Mouse (Mus musculus): ENCODE results near the gene Psmb10.
A peak's percentile ranks its signal among the peaks of the same experiment; 100 is the strongest.
"Not testable (repeated sequence)": the region's sequence is repeated elsewhere in the genome, so short reads cannot be mapped to it uniquely, and the experiment has no call there.

Gene Psmb10

GRCm38 (mm10) chr8:105938306-105938669 lies at the start of gene Psmb10:
Psmb10 (minus strand) TSS chr8:105938444.
- DNase-seq (ENCODE audit: low spot score in 2 of 2), result no peak

- DNase-seq (ENCODE audit: low spot score in 2 of 2), result not testable (repeated sequence)
Measured at GRCm38 (mm10) chr8:105983406-105983805, 45.2 kb upstream of the Psmb10 start.

- DNase-seq (ENCODE audit: low spot score in 2 of 2), result no peak
Measured at GRCm38 (mm10) chr8:105981146-105981545, 42.9 kb upstream of the Psmb10 start.

GRCm38 (mm10) chr8:105979325-105979724 lies 41.1 kb upstream of the Psmb10 start, which contains the start of gene Dpep3:
Dpep3 (minus strand) TSS chr8:105979429.
- DNase-seq (ENCODE audit: low spot score in 2 of 2), result no peak

- no peak for DNase-seq (ENCODE audit: low spot score in 2 of 2)
Measured at GRCm38 (mm10) chr8:105975363-105975762, 37.1 kb upstream of the Psmb10 start.

DNA sequence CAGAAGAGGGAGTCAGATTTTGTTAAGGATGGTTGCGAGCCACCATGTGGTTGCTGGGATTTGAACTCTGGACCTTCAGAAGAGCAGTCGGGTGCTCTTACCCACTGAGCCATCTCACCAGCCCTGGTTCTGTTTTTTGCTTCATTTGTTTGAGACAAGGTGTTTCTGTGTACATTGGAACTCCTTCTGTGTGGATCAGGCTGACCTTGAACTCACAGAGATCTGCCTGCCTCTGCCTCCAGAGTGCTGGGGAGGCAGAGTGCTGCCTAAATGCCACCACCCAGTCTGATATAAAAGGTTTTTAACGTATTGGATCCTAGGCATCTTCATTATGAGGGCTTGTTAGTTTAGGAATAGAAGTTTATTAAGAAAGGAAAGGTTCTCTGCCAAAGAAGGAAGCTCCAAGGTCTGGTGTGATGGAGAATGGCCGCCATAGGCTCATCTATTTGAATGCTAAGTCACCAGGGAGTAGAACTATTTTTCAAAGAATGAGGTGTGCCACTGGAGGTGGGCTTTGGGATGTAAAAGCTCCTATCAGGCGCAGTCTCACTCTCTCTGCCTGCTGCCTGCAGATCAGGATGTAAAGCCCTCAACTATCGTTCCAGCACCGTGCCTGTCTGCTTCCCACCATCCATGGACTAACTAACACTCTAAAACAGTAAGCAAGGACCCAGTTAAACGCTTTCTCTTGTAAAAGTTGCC lies 32.9 kb upstream of the Psmb10 start:
- no peak for DNase-seq (ENCODE audit: low spot score in 2 of 2)

GRCm38 (mm10) chr8:105969367-105969766 lies 31.1 kb upstream of the Psmb10 start:
- DNase-seq (ENCODE audit: low spot score in 2 of 2), result no peak

DNA sequence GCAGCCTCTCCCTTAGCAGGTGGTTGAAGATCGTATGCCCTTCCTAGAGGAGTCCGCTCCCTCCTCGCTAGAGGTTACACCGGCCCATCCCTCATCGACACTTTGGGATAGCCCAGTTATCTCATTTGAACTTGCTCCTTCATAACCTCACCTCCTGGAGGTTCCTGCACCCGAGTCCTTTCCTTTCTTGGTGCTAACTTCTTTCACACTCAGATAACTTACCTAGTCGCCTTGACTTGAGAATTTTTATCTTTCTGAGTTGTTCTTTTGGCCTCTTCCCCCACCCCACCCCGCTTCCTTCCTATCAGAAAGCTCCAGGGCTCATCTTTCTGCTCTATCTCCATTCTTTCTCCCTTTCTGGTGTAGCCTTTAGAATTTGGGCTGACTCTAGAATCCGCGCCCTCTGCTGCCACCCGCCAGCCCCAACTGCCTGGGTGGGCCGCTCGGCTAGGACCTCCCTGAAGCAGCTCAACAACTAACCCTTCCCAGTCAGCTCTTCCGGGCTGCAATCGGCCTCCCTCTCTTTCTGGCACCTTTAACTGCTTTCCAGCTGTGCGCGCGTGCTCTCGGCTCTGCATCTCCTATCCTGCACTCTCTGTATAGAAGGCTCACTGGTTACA lies 28.6 kb upstream of the Psmb10 start:
- DNase-seq (ENCODE audit: low spot score in 2 of 2), result peak in 1 of 2 experiments; percentile 29

DNA sequence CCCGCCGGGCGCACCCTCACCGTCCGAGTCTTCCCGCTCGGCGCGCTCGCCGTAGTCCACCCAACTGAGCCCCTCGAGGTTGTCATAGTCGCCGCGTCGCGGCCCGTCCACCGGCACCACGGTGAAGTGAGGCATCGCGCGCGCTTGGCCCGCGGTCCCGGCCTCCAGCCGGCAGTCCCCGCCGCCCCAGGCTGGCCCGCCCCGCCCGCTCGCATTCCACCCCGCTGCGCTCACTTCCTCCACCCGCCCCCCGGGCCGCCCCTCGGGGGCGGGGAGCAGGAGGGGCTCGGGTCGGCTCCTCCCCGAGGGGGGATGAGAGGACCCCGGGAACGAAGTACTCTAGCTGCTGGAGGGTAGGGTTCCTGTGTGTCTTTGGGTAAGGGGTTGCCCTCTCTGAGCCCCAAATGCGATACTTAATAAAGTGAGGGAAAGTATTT lies 27.7 kb upstream of the Psmb10 start, which contains the start of gene Slc12a4:
Gene Slc12a4 (minus strand): TSS at position 193 of the 437 bp plus-strand sequence.
- DNase-seq (ENCODE audit: low spot score in 2 of 2), result peak in 1 of 2 experiments; percentile 58

DNA sequence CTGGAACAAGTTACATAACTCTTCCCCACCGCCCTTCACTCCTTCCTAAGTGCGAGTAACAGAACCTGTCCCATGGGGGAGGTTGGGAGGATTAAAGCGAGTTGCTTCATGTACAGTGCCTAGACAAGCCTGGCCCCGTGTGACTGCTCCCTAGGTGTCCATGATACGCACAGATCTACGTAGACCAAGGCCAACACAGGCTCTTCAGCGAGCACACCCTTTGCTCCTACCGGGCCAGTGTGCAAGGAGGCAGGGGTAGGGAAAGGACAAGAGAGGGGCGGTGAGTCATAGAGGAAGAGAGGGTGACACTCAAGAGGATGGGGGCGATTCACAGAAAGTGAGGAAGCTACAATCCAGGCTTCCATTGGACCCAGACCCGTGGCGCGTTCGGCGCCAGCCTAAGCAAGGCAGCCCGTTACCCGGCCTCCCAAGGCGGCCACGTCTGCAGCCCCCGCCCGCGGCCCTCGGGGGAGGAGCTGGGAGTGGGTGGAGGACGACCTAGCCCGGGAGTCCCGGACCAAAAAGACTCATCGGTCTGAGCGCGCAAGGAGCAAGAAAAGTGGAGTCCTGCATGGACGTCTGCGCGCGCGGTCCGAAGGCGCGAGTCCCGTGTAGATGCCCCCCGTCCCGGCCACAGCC lies 27.1 kb upstream of the Psmb10 start:
- DNase-seq (ENCODE audit: low spot score in 2 of 2), result peak in 1 of 2 experiments; percentile 31

DNA sequence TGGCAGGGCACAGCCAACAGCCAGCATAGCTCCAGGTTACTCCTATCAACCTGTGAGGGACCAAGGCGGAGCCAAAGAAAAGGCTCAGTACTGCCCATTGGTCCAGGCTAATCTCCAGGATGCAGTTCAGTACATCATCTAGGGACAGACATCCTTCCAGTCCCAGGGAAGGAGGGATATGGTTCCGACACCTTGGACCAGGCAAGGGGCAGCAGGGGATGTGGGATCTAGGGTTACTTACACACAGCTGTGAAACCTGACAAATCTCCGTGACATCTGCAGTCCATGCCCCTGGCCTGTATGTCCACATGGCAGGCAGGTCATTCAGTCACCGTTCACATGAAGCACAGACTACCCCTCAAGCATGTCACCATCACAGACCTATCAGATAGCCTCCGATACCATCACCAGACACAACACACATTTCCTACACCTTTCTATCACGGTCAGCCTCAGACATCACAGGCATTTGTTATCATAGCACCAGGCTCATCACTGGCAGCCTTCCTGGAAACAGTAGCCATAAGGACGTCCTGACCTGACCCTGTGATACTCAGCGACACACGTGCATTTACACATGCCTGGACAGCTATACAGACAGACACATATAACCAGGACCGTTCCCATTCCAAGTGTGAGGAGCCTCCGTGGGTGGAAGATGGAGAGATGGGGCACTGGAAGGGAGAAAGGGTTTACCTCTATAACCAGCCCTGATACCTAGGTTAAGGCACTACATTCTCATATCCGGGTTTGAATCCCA lies 26.4 kb upstream of the Psmb10 start:
- no peak for DNase-seq (ENCODE audit: low spot score in 2 of 2)

- no peak for DNase-seq (ENCODE audit: low spot score in 2 of 2)
Measured at GRCm38 (mm10) chr8:105961536-105961935, 23.3 kb upstream of the Psmb10 start.

- no peak for DNase-seq (ENCODE audit: low spot score in 2 of 2)
Measured at GRCm38 (mm10) chr8:105961101-105961500, 22.9 kb upstream of the Psmb10 start.

DNA sequence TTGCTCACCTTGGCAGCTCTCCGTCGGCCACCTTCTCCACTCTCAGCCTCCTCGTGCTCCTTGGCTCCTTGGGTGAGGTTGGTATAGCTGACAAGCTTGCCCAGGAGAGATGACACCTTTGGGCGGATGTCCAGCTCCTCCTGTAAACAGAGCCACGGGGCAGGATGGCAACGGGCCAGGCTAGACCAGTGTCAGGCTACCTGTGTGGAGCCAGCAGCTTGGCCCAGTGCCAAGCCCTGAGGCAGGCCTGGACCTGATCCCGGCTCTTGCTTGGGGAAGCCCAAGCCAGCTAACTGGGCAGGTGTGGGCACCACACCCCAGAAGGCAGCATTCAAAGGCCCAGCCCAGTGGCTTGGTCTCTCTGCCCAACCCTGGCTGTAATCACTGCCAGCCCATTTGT lies 21.1 kb upstream of the Psmb10 start:
- peak in 1 of 2 experiments; percentile 62 for DNase-seq (ENCODE audit: low spot score in 2 of 2)

- DNase-seq (ENCODE audit: low spot score in 2 of 2), result no peak
Measured at GRCm38 (mm10) chr8:105957813-105958212, 19.6 kb upstream of the Psmb10 start.

- no peak for DNase-seq (ENCODE audit: low spot score in 2 of 2)
Measured at GRCm38 (mm10) chr8:105956556-105956955, 18.3 kb upstream of the Psmb10 start.

DNA sequence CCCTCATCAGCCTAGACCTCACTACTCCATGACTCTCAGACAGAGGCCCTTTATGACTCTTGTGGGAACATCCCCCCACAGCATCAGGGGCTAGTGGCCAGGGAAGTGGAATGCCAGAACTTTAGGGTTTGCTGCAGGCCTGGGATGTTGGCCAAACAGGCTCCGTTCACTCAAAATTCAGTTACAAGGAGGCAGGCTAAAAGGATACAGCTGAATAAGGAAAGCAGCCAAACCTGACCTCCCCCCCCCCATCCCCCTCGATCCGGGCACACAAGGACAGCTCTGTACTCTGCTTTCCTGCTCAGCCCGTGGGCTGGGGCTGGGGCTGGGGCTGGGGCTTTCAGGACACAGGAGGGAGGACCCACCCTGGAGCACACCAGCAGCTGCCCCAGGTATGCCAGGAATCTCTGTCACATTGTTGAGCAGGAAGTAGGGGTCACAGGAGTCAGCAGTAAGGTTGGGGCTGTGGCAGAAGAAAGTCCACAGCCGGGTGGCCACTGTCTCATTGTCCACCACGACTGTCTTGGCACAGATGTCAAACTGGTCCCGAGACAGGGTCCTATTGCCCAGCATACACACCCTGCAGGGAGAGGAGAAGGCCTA lies 12.9 kb upstream of the Psmb10 start:
- no peak for DNase-seq (ENCODE audit: low spot score in 2 of 2)

DNA sequence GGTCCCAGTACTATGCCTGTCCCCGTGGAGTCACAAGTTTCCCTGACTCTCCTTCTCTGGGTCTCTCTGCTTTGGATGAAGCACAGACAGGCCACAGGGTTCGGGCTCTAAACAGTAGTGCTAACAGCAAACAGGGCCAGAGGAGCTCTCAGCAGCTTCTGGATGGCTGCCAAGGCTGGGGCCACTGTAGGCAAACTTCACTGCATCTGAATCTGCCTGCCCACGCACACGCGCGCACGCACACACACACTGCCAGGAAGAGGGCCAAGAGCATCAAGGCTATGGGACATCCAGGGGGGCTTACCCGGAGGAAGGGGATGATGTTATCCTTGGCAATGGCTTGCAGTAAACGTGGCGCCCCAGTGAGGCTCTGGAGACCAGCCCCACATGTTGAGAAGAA lies 11.1 kb upstream of the Psmb10 start:
- peak in 1 of 2 experiments; percentile 59 for DNase-seq (ENCODE audit: low spot score in 2 of 2)

DNA sequence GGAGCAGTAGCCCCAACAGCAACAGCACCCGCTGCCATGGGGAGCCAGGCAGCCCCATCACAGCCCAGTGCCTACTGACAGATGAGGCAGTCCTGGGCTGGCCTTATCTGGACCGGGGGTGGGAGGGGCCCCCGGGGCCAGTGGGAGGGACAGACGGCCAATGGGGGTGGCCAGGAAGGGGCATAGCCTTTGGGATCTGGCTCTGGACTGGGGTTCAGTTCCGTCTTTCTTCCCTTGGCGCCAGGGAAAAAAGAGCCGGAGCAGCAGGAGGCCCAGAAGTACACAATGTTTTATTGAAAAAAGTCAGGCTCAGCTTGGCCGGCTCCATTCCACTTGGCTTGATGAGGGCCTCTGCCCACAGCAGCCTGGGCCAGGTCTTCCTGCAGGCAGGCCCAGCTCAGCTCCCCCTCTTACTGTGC lies 5.1 kb upstream of the Psmb10 start, which contains the start of gene Lcat:
Gene Lcat (minus strand): TSS at position 62 of the 419 bp plus-strand sequence.
- DNase-seq (ENCODE audit: low spot score in 2 of 2), result no peak

DNA sequence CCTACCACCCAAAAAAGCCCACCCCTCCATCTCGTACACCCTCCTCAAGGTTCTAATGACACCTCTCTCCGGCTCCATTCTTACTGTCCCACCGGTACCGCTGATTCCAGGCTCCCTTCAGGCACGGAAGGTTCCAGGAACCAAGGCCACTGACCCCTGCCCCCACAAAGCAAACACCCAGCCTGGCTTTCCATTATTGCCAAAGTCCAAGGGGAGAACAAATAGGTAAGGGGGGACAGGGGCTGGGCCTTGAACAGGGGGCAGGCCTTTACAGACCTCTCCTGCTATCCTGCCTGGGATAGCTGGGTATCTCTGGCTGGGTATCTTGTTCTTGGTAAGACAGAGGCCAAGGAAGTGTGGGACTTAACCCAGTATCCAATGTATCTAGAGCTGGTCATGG lies 4.3 kb upstream of the Psmb10 start:
- no peak for DNase-seq (ENCODE audit: low spot score in 2 of 2)

DNA sequence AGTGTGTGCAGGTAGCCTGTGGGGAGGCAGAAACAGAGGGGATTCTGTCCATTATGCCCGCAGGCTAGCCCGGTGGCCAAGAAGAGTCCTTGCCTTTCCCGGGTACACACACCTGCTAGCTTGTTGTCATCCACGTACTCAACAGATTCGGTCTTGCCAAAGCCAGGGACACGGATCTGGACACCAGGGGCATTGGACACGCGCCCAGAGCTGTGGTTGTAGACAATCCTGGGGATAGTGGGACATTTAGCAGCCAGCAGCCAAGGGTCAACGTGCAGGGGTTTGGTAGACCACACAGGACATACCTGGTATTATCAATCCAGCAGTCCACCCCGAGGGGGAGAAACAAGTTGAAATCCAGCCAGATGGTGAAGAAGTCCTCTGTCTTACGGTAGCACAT lies 3.8 kb upstream of the Psmb10 start:
- no peak for DNase-seq (ENCODE audit: low spot score in 2 of 2)

Measured in cerebellum, postnatal 4 days (tissue).